Mouse (Mus musculus) CH12.LX (cell line): Measurements from ENCODE around the gene Tnpo1.

ENCODE experiments used
- CTCF ChIP-seq, 2 experiments: IDR thresholded peaks in 1 of 2; conservative IDR thresholded peaks in 1 of 2; 2 replicates each; pipeline ENCODE4 v1.5.1; 2011 to 2012; ENCODE audit warnings: low read depth in 2 of 2, low read length in 2 of 2, improper control_type of control experiment in 1 of 2, inconsistent platforms in 1 of 2, mild to moderate bottlenecking in 1 of 2, moderate library complexity in 1 of 2
- MAFK ChIP-seq: IDR thresholded peaks from 2 replicates; pipeline ENCODE4 v1.6.1; 2011; ENCODE audit warnings: low read length, improper control_type of control experiment; ENCODE audit not compliant: insufficient replicate concordance
- MAX ChIP-seq: IDR thresholded peaks from 2 replicates; pipeline ENCODE4 v1.6.1; 2011; ENCODE audit warnings: low read length, improper control_type of control experiment
- NRF1 ChIP-seq: IDR thresholded peaks from 2 replicates; pipeline ENCODE4 v1.6.1; 2014; ENCODE audit warnings: low read depth, mild to moderate bottlenecking, inconsistent platforms, low read length, improper control_type of control experiment, moderate library complexity
- POLR2A ChIP-seq: IDR thresholded peaks from 2 replicates; pipeline ENCODE4 v1.6.1; 2011; ENCODE audit warnings: low read depth, mild to moderate bottlenecking, improper control_type of control experiment, low read length
- USF2 ChIP-seq: conservative IDR thresholded peaks from 2 replicates; pipeline ENCODE4 v1.6.1; 2011; ENCODE audit warnings: low read depth, low read length, improper control_type of control experiment
- ZKSCAN1 ChIP-seq: IDR thresholded peaks from 2 replicates; pipeline ENCODE4 v1.6.1; 2012; ENCODE audit warnings: low read depth, inconsistent platforms, low read length, improper control_type of control experiment, borderline replicate concordance
- ZNF384 ChIP-seq: IDR thresholded peaks from 2 replicates; pipeline ENCODE4 v1.6.1; 2012; ENCODE audit warnings: low read depth, low read length, improper control_type of control experiment, inconsistent platforms

DNA sequence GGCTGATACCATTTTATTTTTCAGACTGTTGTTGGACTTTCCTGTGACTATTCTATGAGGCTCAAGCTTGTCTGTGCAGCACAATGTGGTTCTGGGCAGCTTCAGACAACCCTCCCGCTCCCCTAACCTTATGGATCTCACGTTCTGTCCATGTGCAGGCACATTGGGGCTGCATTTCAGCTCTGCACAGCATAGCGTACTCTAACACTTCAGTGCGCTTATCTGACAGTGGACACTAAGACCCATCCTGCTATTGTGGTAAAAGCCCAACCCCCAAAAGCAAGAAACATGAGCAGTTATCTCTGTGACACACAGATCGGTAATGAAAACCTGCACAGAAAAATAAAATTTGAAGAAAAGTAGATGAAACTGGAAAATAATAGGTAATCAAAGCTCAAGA is 90.4 kb downstream of the Tnpo1 start:
- TF ChIP-seq CTCF (conservative IDR thresholded peaks at IDR 0.05 in 1 of 2, IDR thresholded peaks at IDR 0.05 in 1 of 2; ENCODE audit: low read depth in 2 of 2, low read length in 2 of 2) (no peak), MAX (no peak), POLR2A (no peak), MAFK (no peak), ZNF384 (no peak), NRF1 (no peak), USF2 (no peak), ZKSCAN1 (no peak)
